Comparison of ENCODE assay signal across 15 mouse cellular contexts in the genomic region with DNA sequence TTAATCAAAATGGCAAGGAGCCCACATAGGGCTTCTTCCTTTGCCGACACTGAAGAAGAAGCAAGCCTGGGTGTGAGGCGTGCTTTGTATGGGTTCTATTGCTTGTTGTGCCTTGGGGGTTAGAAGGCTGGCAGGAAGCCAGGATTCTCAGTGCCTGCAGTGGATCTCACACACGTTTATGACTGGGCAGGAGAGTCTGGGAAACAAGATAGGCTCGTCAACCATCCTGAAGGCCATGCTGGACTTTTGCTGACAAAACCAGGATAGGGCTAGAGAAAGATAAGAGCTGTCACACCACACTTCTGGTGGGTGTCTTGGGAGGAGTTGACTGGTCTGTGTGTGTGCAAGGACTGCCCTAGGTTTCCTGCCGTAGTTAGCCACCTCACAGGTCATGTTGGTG.
"Had no signal": no experiment of that assay in that cellular context is flagged by ENCODE, and none has a peak within 500 bp of the region (broad histone marks: within the 10 kb centered on the region; RNA-seq: fewer than 3 reads in every experiment).

No protein-coding gene starts in this region.

- ATAC-seq: liver, postnatal 0 days; lung, postnatal 0 days had no signal

- H3K27ac ChIP-seq: limb, embryonic 12.5 days; limb, embryonic 15.5 days; liver, embryonic 14.5 days had no signal

- H3K36me3 ChIP-seq: limb, embryonic 12.5 days; limb, embryonic 15.5 days had no signal

- H3K9ac ChIP-seq: limb, embryonic 12.5 days; limb, embryonic 15.5 days; liver, embryonic 14.5 days; liver, postnatal 0 days; lung, embryonic 14.5 days had no signal

- H3K27me3 ChIP-seq: limb, embryonic 12.5 days; limb, embryonic 15.5 days had no signal

- H3K9me3 ChIP-seq: limb, embryonic 12.5 days; limb, embryonic 15.5 days had no signal

- H3K4me2 ChIP-seq: limb, embryonic 12.5 days; limb, embryonic 15.5 days; liver, embryonic 11.5 days; lung, embryonic 14.5 days; midbrain, embryonic 11.5 days had no signal

- H3K4me1 ChIP-seq: limb, embryonic 15.5 days had no signal

- H3K4me3 ChIP-seq: limb, embryonic 12.5 days; limb, embryonic 15.5 days had no signal

- DNase-seq: kidney, postnatal 14 days; kidney, postnatal 4 days; left cerebral cortex, postnatal 4 days; liver, postnatal 0 days; lung, embryonic 14.5 days; lung, postnatal 4 days; midbrain, embryonic 14.5 days; thymus, adult 18-20 months; thymus, postnatal 36 days had no signal
